Mouse (Mus musculus) G1E-ER4 (cell line): ENCODE data around the gene Mms22l. TPM values are rescaled to one million over a fixed set of nuclear protein-coding genes. Genes with fewer than 3 reads are reported as not detected.

Source experiments
- GATA1 ChIP-seq: IDR thresholded peaks from one replicate; pipeline ENCODE4 v1.8.0; 2012; ENCODE audit warnings: low read length, inconsistent platforms
- polyA plus RNA-seq: library from polyadenylated mRNA; stranded (reverse); fragments of >175 nt; gene quantifications from 2 replicates; pipeline ENCODE4 v1.2.3, GENCODE M21; 2012

The Mms22l gene
- polyA plus RNA-seq, 1 experiment = 70.6 TPM

DNA sequence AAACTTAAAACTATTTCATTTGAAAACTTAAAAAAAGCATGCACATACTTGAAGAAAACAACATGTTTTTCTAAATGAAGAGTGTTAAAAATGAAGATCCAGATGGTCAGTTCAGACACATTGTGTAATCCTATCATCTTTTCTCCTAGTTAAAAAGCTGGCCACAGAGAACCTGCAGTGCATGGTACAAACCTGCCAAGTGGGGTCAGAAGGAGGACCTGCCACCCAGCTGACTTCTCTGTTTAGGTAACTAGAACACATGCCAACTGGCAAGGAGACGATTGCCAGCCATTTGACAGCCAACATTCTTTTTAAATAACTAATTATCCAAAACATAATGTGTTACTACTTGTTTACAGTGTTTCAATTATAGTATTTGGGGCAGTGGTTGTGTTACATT lies 102.4 kb downstream of the Mms22l start:
- no peak for TF ChIP-seq GATA1

DNA sequence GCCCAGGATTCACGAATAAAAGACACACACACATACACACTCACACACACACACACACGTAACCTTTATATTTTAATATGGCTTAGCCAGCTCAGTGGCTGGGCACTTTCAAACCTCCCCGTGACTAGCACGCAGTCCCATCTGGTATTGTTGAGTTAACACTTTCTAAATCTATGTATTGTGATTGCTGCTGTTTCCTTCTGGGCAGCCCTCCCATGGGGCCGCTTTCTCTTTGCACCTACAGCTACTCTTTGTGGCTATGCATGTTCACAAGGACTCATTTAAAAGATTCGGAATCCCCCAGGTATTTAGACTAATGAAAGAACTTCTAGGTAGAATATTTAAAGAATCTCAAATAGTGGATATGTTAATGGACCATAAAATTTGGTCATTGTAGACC lies 105.5 kb downstream of the Mms22l start:
- no peak for TF ChIP-seq GATA1

DNA sequence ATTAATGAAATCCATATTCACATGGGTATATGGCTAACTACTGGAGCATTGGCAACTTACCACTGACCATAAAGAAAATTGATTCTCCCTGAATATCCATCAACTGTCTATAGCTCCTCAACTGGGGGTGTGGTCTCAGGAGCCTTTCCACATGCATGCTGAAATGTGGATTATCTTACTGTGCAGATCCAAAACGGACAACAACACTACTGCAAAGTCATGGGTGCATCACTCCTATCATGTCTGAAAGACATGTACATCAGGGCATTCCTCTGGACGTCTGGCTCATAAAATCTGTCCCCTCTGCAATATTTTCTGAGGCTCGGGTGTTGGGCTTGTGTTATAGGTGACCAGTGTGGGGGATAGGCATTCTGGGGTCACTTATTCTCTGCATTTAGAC lies 112.8 kb downstream of the Mms22l start:
- TF ChIP-seq GATA1 = no peak

DNA sequence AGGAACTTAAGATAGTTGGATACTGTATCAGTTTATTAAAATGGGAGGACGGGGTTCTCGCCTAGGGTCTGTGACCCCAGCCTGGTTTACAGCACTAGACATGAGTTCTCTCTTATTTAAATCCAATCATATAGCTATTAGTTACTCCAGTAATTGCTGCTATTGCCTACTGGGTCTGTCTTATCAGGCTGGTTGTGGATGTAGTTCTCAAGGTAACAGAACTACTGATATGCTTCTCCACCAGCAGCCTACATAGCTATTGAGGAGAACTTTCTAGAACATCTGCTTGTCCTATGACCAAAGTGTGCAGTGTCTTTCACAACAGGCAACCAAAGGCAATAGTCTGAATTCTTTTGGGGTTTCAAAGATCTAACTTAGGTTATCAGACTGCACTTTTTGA lies 113.3 kb downstream of the Mms22l start:
- TF ChIP-seq GATA1 = no peak

DNA sequence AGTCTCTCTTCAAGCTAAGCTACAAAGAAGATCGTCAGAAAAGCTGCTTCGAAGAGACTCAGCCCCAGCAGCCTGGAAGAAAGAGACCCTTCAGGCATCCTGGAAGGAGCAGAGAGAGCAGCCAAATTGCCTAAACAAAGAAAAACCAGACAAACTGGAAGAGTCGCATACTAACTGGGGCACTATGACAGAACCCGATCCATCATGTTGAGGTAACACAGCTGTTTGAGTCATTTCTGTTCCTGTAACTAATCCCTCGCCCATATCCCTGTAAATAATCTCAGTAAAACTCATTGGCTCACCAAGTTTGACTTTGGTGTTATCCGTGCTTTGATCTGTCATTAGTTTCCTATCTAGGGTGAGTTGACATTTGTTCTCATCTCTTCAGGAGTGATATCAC lies 123.8 kb downstream of the Mms22l start:
- TF ChIP-seq GATA1 = no peak

DNA sequence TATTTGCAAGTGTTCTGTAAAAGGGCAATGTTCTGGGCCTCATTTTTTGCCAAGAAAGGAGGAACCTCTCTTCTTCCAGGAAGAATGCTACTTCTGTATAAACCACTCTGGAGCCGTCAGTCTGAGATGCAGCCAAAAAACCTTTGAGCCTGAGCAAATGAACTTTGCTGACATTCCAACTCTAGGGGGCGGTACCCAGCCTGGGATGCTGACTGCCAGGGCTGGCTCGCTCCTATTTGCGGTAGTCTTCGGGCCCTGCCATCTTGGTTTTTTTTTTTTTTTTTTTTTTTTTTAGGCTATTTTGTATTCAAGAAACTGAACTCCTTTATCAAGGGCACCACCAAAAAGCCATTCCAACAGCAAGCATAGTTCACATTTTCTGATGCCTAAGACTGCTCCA lies 124.2 kb downstream of the Mms22l start:
- TF ChIP-seq GATA1 = no peak

DNA sequence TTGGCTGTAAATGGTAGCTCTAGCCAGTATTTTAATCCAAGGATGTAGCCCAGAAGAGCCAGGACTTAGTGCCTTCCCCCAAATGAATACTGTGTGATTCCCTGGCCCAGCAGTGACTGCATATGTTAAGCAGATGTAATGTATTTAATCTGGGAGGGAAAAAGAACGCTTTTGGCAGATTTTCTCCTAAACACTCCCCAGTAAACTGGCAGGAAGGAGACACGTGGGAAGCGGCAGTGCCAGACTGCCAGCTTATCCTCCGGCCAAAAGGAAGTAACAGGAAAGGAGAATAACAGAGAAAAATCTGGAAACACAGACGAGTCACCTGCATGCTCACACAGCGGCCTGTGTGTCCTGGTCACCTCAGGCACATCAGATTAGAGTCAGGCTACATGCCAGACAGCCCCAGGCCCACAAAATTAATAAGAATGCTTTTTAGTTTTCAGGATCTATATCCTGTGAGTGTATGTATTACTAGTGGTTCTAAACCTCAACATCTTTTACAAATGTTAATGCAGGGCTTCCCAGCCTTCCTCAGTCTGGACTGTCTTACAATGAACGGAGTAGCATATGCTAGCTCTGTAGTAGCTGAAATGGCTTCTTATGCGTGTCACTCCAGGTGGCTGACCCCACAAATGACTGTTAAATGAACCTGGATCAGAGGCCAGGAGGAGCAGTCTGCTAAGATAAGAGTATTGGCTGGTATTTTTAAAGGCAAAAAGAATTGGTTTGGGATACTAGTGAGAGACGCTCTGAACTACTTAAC lies 125.4 kb downstream of the Mms22l start:
- no peak for TF ChIP-seq GATA1

DNA sequence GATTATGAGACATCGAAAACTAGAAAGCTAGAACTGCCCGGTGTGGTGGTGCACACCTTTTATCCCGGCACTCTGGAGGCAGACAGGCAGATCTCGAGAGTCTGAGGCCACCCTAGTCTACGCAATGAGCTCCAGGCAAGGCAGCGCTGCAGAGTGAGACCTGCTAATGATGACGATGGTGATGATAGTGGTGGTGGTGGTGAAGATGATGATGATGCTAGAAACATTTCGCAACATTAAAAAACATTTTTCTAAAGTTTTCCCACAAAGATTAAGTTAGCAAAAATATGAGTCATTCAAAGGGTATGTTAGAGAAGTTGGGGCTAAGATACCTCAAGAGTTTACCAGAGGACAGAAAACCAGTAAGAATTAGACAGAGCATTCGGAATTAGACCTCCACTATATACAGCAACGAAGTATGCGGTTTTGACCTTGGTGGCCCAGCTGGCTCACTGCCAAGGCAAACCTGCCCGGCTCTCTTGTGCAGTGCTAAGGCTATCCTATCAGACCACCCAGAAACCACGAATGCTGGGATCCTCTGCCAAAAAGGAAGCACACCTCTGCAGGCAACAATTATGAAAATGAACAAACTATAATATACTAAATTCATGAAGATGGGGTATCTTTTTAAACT lies 129.8 kb downstream of the Mms22l start:
- TF ChIP-seq GATA1 = no peak

DNA sequence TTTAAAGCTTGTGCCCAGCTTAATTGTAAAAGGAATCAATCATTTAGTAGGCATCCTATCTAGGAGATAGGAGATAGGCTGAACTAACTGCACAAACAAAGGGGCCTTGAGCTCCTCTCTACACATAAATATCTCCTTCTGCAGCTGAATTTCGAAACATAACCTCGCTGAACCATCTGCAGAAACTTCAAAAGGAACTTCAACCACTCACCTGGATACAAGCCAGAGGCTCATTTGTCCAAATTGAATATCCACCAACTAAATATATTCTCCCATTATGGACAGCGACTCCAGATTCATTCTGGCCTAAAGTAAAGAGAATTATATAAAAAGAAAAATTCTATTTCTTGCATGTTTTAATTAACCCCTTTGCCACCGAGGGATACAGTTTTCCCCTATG lies 130.4 kb downstream of the Mms22l start:
- no peak for TF ChIP-seq GATA1

DNA sequence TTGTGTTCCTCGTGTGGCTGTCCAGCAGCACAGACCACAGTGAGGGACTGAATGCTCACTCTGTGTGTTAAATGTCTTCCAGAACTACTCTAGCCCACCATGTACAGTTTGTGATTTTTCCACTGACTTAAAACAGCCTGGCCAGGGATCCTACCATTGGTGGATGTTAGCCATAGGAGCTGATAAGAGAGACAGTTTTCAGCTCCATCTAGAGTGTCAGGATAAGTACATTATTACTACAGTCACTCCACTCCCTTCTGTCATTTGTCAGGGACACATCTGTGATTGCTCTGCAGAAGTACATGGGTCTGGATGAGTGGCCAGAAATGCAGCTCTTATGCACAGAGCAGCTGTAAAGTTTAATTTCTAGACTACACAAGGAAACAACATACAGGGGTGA lies 131.6 kb downstream of the Mms22l start:
- no peak for TF ChIP-seq GATA1

DNA sequence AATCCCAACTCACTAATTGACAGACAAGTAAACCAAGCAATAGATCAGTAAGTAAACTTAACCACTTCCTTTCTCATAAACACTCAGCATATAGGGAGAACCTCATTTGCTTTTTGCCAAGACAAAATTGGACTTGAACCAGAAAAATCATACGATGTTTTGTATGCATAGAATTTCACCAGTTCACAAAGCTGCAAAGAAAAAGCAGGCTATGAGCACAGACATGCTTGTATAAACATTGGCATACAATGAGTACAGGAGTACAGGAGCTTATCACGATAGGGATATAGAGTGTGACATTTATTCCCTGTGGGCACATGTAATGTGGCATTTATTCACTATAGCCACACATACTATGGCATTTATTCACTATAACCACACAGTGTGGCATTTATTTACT lies 134.2 kb downstream of the Mms22l start:
- TF ChIP-seq GATA1 = no peak

DNA sequence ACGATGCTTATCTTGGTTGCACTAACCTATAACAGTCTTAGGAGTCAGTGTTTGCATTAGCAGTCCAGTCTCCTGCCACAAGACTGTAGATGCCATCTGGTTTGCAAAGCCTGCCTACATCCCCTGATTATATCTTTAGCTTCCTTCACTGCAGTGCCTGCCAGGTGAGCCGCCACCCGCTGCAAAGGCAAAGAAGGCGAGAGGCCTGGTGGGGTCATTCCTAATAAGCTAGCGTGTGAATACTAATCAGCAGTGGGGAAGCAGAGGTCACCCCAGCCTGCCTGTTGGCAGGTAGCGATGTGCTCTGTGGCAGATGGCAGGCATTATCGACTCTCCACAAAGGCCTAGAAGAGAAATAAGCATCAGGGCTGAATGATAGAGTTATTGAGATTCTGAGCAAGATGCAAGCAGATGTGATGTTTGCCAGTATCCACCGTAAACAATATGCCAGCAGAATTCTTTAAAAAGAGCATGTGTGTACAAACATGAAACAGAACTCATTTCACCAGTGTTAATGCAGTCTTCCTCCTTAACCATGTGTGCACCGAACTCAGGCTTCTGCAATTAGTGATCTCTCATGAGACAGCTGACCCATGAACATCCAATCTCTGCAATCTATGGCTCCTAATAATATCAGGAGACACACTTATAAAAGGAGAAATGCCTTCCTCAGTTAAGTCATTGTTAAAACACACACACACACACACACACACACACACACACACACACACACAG lies 135.1 kb downstream of the Mms22l start:
- no peak for TF ChIP-seq GATA1

DNA sequence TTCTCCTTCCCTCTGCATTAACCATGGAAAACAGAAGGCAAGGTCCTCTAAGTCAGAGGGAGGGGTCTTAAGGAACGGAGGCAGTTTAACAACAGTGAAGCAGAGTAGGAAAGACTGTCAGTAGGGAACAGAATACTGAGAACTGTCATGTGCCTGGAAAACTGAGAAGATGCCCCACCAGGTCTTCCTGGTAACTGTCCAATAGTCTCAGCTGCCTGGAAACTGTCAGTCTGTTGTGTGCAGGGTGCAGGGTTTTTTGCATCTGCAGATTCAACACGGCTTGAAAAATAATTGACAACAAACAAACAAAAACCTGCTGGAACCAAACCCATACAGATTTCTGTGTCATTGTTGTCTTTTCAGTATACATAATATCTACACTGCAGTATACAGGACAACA lies 146.1 kb downstream of the Mms22l start:
- TF ChIP-seq GATA1 = no peak
